Mouse (Mus musculus) monocyte, adult 2 months (primary cell): Measurements from ENCODE around the gene Med24.
A peak's percentile ranks its signal among the peaks of the same experiment; 100 is the strongest.

Experiments
- DNase-seq, 2 experiments: peaks; one replicate each; pipeline ENCODE4 v3.0.0; 2022; ENCODE audit warnings: low spot score in 2 of 2, low read depth in 1 of 2

Med24 gene

GRCm38 (mm10) chr11:98729119-98729588 is at the start of gene Med24:
TSS of gene Med24 (minus strand) at chr11:98729435.
- peak; percentile 73 to 74 for DNase-seq

GRCm38 (mm10) chr11:98777888-98778287 is 48.7 kb upstream of the Med24 start:
- no peak for DNase-seq

GRCm38 (mm10) chr11:98776843-98777590 is 47.8 kb upstream of the Med24 start:
- no peak for DNase-seq

- DNase-seq = no peak
These were observed 47.0 kb upstream of the Med24 start for GRCm38 (mm10) chr11:98776052-98776764.

- DNase-seq = peak; percentile 88 to 89
These were observed 46.3 kb upstream of the Med24 start for GRCm38 (mm10) chr11:98775348-98776051.

GRCm38 (mm10) chr11:98774582-98775347 is 45.5 kb upstream of the Med24 start, which contains the start of gene Nr1d1:
TSS of gene Nr1d1 (minus strand) at chr11:98775333.
- no peak for DNase-seq

- peak; percentile 99 to 100 for DNase-seq
These were observed 44.5 kb upstream of the Med24 start for GRCm38 (mm10) chr11:98773635-98774295.

GRCm38 (mm10) chr11:98772667-98773171 is 43.5 kb upstream of the Med24 start:
- DNase-seq = no peak

- no peak for DNase-seq
These were observed 42.8 kb upstream of the Med24 start for GRCm38 (mm10) chr11:98771844-98772525.

- no peak for DNase-seq
These were observed 41.9 kb upstream of the Med24 start for GRCm38 (mm10) chr11:98771131-98771530.

GRCm38 (mm10) chr11:98770096-98770975 is 41.1 kb upstream of the Med24 start:
- DNase-seq = no peak

- no peak for DNase-seq
These were observed 40.0 kb upstream of the Med24 start for GRCm38 (mm10) chr11:98769007-98769954.

GRCm38 (mm10) chr11:98768127-98769006 is 39.1 kb upstream of the Med24 start:
- DNase-seq = no peak

- DNase-seq = no peak
These were observed 38.5 kb upstream of the Med24 start for GRCm38 (mm10) chr11:98767713-98768112.

GRCm38 (mm10) chr11:98767276-98767675 is 38.0 kb upstream of the Med24 start:
- DNase-seq = no peak

GRCm38 (mm10) chr11:98766816-98767215 is 37.6 kb upstream of the Med24 start:
- DNase-seq = no peak
